Mouse (Mus musculus): ENCODE measurements at regions not wholly inside any gene's neighbourhood (a gene's known extent, or its start where the extent isn't known, plus 50 kb on each side); places are given as distances from the start of the nearest gene placed in this dataset.

DNA sequence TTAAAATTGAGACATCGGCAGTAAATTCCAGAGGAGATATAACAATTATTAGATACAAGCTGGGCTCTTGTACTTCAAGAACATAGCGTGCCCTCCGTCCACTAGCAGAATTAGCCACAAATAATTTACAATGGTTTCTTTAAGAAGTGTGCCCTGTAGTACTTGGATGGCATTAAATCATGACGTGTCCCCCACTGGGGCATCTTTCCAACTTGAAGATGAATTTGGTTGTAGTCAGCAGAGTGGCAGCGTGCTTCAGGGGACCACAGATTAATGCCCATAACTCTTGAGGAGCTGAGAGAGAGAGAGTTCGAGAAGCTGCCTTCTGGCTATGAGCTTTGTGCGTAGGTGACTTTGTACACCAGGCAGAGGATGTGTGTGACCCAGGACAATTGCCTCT, 172.7 kb downstream of the Snx10 start:
- no peak for TF ChIP-seq E2F4 (IDR thresholded peaks at IDR 0.05; ENCODE audit: insufficient read depth)
- no peak for TF ChIP-seq TCF3 (IDR thresholded peaks at IDR 0.05; ENCODE audit: insufficient read length, low read depth)
- TF ChIP-seq CEBPB (IDR thresholded peaks at IDR 0.05; ENCODE audit: insufficient read depth, poor library complexity, severe bottlenecking) = no peak
- TF ChIP-seq SRF (IDR thresholded peaks at IDR 0.05; ENCODE audit: control insufficient read depth, insufficient read length, low read depth) = no peak
- TF ChIP-seq MYOG (IDR thresholded peaks at IDR 0.05; ENCODE audit: control insufficient read depth in 1 of 3, insufficient read depth in 1 of 3, insufficient read length in 2 of 3, low read depth in 2 of 3) = no peak
- Histone ChIP-seq H3K4me3 (no peak overlapping the region), H3K79me2 (ENCODE audit: control insufficient read depth, insufficient read depth) (no peaks in the 10 kb centered on the region), H3K4me2 (ENCODE audit: low read depth) (no peak overlapping the region), H3ac (ENCODE audit: control insufficient read depth, insufficient read length) (no peak overlapping the region), H3K36me3 (ENCODE audit: control insufficient read depth, insufficient read depth) (no peaks in the 10 kb centered on the region), H3K27me3 (ENCODE audit: control insufficient read depth, insufficient read depth, insufficient read length) (no peaks in the 10 kb centered on the region)

- Histone ChIP-seq H3K79me2 (ENCODE audit: control insufficient read depth, insufficient read depth) (no peaks in the 10 kb centered on the region), H3ac (ENCODE audit: control insufficient read depth, insufficient read length) (no peak overlapping the region), H3K27me3 (ENCODE audit: control insufficient read depth, insufficient read depth, insufficient read length) (no peaks in the 10 kb centered on the region), H3K4me3 (no peak overlapping the region), H3K36me3 (ENCODE audit: control insufficient read depth, insufficient read depth) (no peaks in the 10 kb centered on the region), H3K4me2 (ENCODE audit: low read depth) (no peak overlapping the region)
- TF ChIP-seq SRF (IDR thresholded peaks at IDR 0.05; ENCODE audit: control insufficient read depth, insufficient read length, low read depth) = no peak
- TF ChIP-seq POLR2A (IDR thresholded peaks at IDR 0.05; ENCODE audit: insufficient read length, low read depth) = no peak
- no peak for TF ChIP-seq MYOD1 (IDR thresholded peaks at IDR 0.05; ENCODE audit: control insufficient read depth in 1 of 3, insufficient read length in 2 of 3, low read depth in 2 of 3)
- TF ChIP-seq USF1 (IDR thresholded peaks at IDR 0.05; ENCODE audit: low read depth) = no peak
- TF ChIP-seq MYOG (IDR thresholded peaks at IDR 0.05; ENCODE audit: control insufficient read depth in 1 of 3, insufficient read depth in 1 of 3, insufficient read length in 2 of 3, low read depth in 2 of 3) = no peak
- no peak for TF ChIP-seq E2F4 (IDR thresholded peaks at IDR 0.05; ENCODE audit: insufficient read depth)
- no peak for TF ChIP-seq TCF3 (IDR thresholded peaks at IDR 0.05; ENCODE audit: insufficient read length, low read depth)
- TF ChIP-seq REST (IDR thresholded peaks at IDR 0.05; ENCODE audit: insufficient read depth, insufficient read length) = no peak
- TF ChIP-seq TCF12 (IDR thresholded peaks at IDR 0.05; ENCODE audit: insufficient read depth, poor library complexity, severe bottlenecking) = no peak
- no peak for TF ChIP-seq MAX (IDR thresholded peaks at IDR 0.05; ENCODE audit: low read depth)
- TF ChIP-seq POLR2AphosphoS2 (IDR thresholded peaks at IDR 0.05; ENCODE audit: insufficient read length, low read depth) = no peak
These were observed 174.1 kb downstream of the Snx10 start for GRCm38 (mm10) chr6:51697754-51698153.

DNA sequence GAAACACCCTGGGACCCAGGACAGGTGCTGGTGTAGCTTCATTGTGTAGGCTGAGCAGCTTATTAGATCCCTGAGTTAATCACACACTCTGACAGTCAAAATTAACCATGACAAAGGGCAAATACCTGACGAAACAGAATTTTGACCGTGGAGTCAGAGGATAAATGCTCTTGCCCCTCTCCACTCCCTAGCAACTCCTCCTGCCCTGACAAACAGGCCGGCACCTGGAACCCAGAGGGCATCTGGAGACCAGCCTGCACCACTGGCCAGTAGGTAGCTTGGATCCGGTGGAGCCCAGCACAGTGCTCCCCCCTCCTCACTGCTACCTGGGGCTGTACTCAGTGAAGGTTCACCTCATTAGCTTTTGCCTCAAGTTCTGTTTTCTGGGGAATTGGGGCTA, 174.5 kb downstream of the Snx10 start:
- Histone ChIP-seq H3K4me3 (no peak overlapping the region), H3ac (ENCODE audit: control insufficient read depth, insufficient read length) (no peak overlapping the region), H3K79me2 (ENCODE audit: control insufficient read depth, insufficient read depth) (no peaks in the 10 kb centered on the region), H3K4me2 (ENCODE audit: low read depth) (no peak overlapping the region), H3K36me3 (ENCODE audit: control insufficient read depth, insufficient read depth) (no peaks in the 10 kb centered on the region), H3K27me3 (ENCODE audit: control insufficient read depth, insufficient read depth, insufficient read length) (no peaks in the 10 kb centered on the region)
- no peak for TF ChIP-seq E2F4 (IDR thresholded peaks at IDR 0.05; ENCODE audit: insufficient read depth)
- TF ChIP-seq MAX (IDR thresholded peaks at IDR 0.05; ENCODE audit: low read depth) = no peak
- no peak for TF ChIP-seq TCF3 (IDR thresholded peaks at IDR 0.05; ENCODE audit: insufficient read length, low read depth)
- no peak for TF ChIP-seq USF1 (IDR thresholded peaks at IDR 0.05; ENCODE audit: low read depth)
- TF ChIP-seq SRF (IDR thresholded peaks at IDR 0.05; ENCODE audit: control insufficient read depth, insufficient read length, low read depth) = no peak
- TF ChIP-seq MYOG (IDR thresholded peaks at IDR 0.05; ENCODE audit: control insufficient read depth in 1 of 3, insufficient read depth in 1 of 3, insufficient read length in 2 of 3, low read depth in 2 of 3) = no peak
- TF ChIP-seq REST (IDR thresholded peaks at IDR 0.05; ENCODE audit: insufficient read depth, insufficient read length) = no peak
- TF ChIP-seq TCF12 (IDR thresholded peaks at IDR 0.05; ENCODE audit: insufficient read depth, poor library complexity, severe bottlenecking) = no peak
- no peak for TF ChIP-seq POLR2A (IDR thresholded peaks at IDR 0.05; ENCODE audit: insufficient read length, low read depth)
- no peak for TF ChIP-seq CEBPB (IDR thresholded peaks at IDR 0.05; ENCODE audit: insufficient read depth, poor library complexity, severe bottlenecking)
- TF ChIP-seq POLR2AphosphoS2 (IDR thresholded peaks at IDR 0.05; ENCODE audit: insufficient read length, low read depth) = no peak
- no peak for TF ChIP-seq MYOD1 (IDR thresholded peaks at IDR 0.05; ENCODE audit: control insufficient read depth in 1 of 3, insufficient read length in 2 of 3, low read depth in 2 of 3)

DNA sequence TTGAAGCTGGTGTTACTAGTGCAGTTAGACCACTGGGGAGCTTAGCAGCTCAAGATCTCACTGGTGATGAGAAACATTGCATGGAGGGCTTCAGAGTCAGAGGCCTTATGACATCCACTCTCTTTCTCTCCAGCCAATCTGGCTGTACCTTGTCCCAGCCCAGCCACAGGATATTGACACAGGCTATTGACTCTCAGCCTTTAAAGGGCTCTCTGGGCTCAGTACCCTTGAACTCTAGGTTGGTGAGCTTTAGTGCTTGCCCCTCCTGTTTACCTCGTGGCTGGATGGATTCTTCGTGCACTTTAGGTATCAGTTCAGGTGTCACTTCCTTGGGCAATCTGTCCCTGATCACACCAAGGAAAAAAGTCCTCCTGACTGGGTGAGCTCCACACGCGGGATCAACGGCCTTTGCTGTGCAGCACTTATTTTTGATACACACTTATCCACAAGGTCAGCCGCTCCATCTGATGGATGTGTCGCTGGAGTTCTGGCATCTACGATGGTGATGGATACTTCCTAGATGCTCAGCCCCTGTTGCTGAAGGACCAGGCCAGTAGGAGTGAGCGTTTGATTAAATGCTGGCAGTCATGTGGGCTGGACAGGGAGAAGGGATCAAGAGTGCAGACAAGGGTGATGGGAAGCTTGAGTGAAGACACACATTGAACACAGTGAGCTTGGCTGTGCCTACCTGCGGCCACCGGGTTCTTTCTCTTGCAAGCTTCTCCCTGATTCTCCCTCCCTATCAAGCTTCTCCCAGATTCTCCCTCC, 177.7 kb downstream of the Snx10 start:
- Histone ChIP-seq H3ac (ENCODE audit: control insufficient read depth, insufficient read length) (no peak overlapping the region), H3K36me3 (ENCODE audit: control insufficient read depth, insufficient read depth) (no peaks in the 10 kb centered on the region), H3K4me2 (ENCODE audit: low read depth) (no peak overlapping the region), H3K27me3 (ENCODE audit: control insufficient read depth, insufficient read depth, insufficient read length) (no peaks in the 10 kb centered on the region), H3K4me3 (no peak overlapping the region), H3K79me2 (ENCODE audit: control insufficient read depth, insufficient read depth) (no peaks in the 10 kb centered on the region)
- TF ChIP-seq MAX (IDR thresholded peaks at IDR 0.05; ENCODE audit: low read depth) (no peak), CEBPB (IDR thresholded peaks at IDR 0.05; ENCODE audit: insufficient read depth, poor library complexity, severe bottlenecking) (no peak), E2F4 (IDR thresholded peaks at IDR 0.05; ENCODE audit: insufficient read depth) (no peak), POLR2AphosphoS2 (IDR thresholded peaks at IDR 0.05; ENCODE audit: insufficient read length, low read depth) (no peak), TCF12 (IDR thresholded peaks at IDR 0.05; ENCODE audit: insufficient read depth, poor library complexity, severe bottlenecking) (no peak), USF1 (IDR thresholded peaks at IDR 0.05; ENCODE audit: low read depth) (no peak), MYOG (IDR thresholded peaks at IDR 0.05; ENCODE audit: control insufficient read depth in 1 of 3, insufficient read depth in 1 of 3, insufficient read length in 2 of 3, low read depth in 2 of 3) (no peak), TCF3 (IDR thresholded peaks at IDR 0.05; ENCODE audit: insufficient read length, low read depth) (no peak)

All from myocyte (in vitro differentiated cells).